Mouse (Mus musculus): ENCODE results near the gene Mmp11. TPM values are rescaled to one million over a fixed set of nuclear protein-coding genes. Genes with fewer than 3 reads are reported as not detected.

Gene Mmp11
- polyA plus RNA-seq, 1 experiment from 2014 or later = 9.9 TPM

- TF ChIP-seq CTCF (IDR thresholded peaks at IDR 0.05; ENCODE audit: low read depth) (no peak), EP300 (optimal IDR thresholded peaks at IDR 0.05) (no peak)
- Histone ChIP-seq H3K9me3 (ENCODE audit: control insufficient read depth, low read length) (no peaks in the 10 kb centered on the region), H3K36me3 (ENCODE audit: control insufficient read depth, insufficient read depth, low read length) (peaks cover 20% of the 10 kb centered on the region), H3K4me1 (replicated peaks; ENCODE audit: control insufficient read depth, insufficient read depth) (no peaks in the 10 kb centered on the region), H3K9ac (ENCODE audit: low read length) (no peak overlapping the region), H3K4me2 (replicated peaks; ENCODE audit: low read depth) (no peak overlapping the region), H3K4me3 (ENCODE audit: low read depth, low read length) (no peak overlapping the region), H3K27me3 (ENCODE audit: control insufficient read depth, insufficient read depth, low read length) (no peaks in the 10 kb centered on the region), H3K27ac (replicated peaks) (no peak overlapping the region)
- 57% methylated on average over 6 of the region's 6 CpGs for WGBS
- ATAC-seq (ENCODE audit: low FRiP score, low TSS enrichment) = no peak
- no peak for DNase-seq (ENCODE audit: low spot score)
These were observed 23.2 kb downstream of the Mmp11 start for GRCm38 (mm10) chr10:75913013-75913589.

- TF ChIP-seq EP300 (optimal IDR thresholded peaks at IDR 0.05) = no peak
- no peak overlapping the region for H3K27ac ChIP-seq (replicated peaks)
- H3K4me3 ChIP-seq (ENCODE audit: low read depth, low read length) = no peak overlapping the region
- 84% methylated on average over 2 of the region's 2 CpGs for WGBS
- H3K27me3 ChIP-seq (ENCODE audit: control insufficient read depth, insufficient read depth, low read length) = no peaks in the 10 kb centered on the region
- peaks cover 24% of the 10 kb centered on the region for H3K36me3 ChIP-seq (ENCODE audit: control insufficient read depth, insufficient read depth, low read length)
- H3K4me1 ChIP-seq (replicated peaks; ENCODE audit: control insufficient read depth, insufficient read depth) = no peaks in the 10 kb centered on the region
- DNase-seq (ENCODE audit: low spot score) (no peak), ATAC-seq (ENCODE audit: low FRiP score, low TSS enrichment) (no peak)
- no peak overlapping the region for H3K4me2 ChIP-seq (replicated peaks; ENCODE audit: low read depth)
- no peaks in the 10 kb centered on the region for H3K9me3 ChIP-seq (ENCODE audit: control insufficient read depth, low read length)
- H3K9ac ChIP-seq (ENCODE audit: low read length) = no peak overlapping the region
These were observed 25.6 kb downstream of the Mmp11 start for GRCm38 (mm10) chr10:75910698-75911097.

- TF ChIP-seq EP300 (optimal IDR thresholded peaks at IDR 0.05) = no peak
- no peak for TF ChIP-seq CTCF (IDR thresholded peaks at IDR 0.05; ENCODE audit: low read depth)
- Histone ChIP-seq H3K27me3 (ENCODE audit: control insufficient read depth, insufficient read depth, low read length) (no peaks in the 10 kb centered on the region), H3K9me3 (ENCODE audit: control insufficient read depth, low read length) (no peaks in the 10 kb centered on the region), H3K4me2 (replicated peaks; ENCODE audit: low read depth) (no peak overlapping the region), H3K36me3 (ENCODE audit: control insufficient read depth, insufficient read depth, low read length) (peaks cover 42% of the 10 kb centered on the region), H3K27ac (replicated peaks) (no peak overlapping the region), H3K9ac (ENCODE audit: low read length) (no peak overlapping the region), H3K4me1 (replicated peaks; ENCODE audit: control insufficient read depth, insufficient read depth) (no peaks in the 10 kb centered on the region), H3K4me3 (ENCODE audit: low read depth, low read length) (no peak overlapping the region)
- WGBS = 88% methylated on average over 4 of the region's 4 CpGs
- ATAC-seq (ENCODE audit: low FRiP score, low TSS enrichment) (no peak), DNase-seq (ENCODE audit: low spot score) (no peak)
These were observed 29.4 kb downstream of the Mmp11 start for GRCm38 (mm10) chr10:75906882-75907281.

GRCm38 (mm10) chr10:75904391-75904790 is 31.9 kb downstream of the Mmp11 start:
- no peak overlapping the region for H3K4me3 ChIP-seq (ENCODE audit: low read depth, low read length)
- peaks cover 23% of the 10 kb centered on the region for H3K36me3 ChIP-seq (ENCODE audit: control insufficient read depth, insufficient read depth, low read length)
- no peak for ATAC-seq (ENCODE audit: low FRiP score, low TSS enrichment)
- no peak overlapping the region for H3K27ac ChIP-seq (replicated peaks)
- no peak for DNase-seq (ENCODE audit: low spot score)
- no peak overlapping the region for H3K9ac ChIP-seq (ENCODE audit: low read length)
- no peaks in the 10 kb centered on the region; the same call in 1 of the 2 replicates for H3K4me1 ChIP-seq (replicated peaks; ENCODE audit: control insufficient read depth, insufficient read depth)
- TF ChIP-seq CTCF (IDR thresholded peaks at IDR 0.05; ENCODE audit: low read depth) = no peak
- no peak for TF ChIP-seq EP300 (optimal IDR thresholded peaks at IDR 0.05)
- 87% methylated on average over 5 of the region's 5 CpGs for WGBS
- no peak overlapping the region for H3K4me2 ChIP-seq (replicated peaks; ENCODE audit: low read depth)
- no peaks in the 10 kb centered on the region for H3K9me3 ChIP-seq (ENCODE audit: control insufficient read depth, low read length)
- no peaks in the 10 kb centered on the region for H3K27me3 ChIP-seq (ENCODE audit: control insufficient read depth, insufficient read depth, low read length)

GRCm38 (mm10) chr10:75898846-75899245 is 37.5 kb downstream of the Mmp11 start:
- Histone ChIP-seq H3K4me3 (ENCODE audit: low read depth, low read length) (no peak overlapping the region), H3K36me3 (ENCODE audit: control insufficient read depth, insufficient read depth, low read length) (peaks cover 24% of the 10 kb centered on the region), H3K9ac (ENCODE audit: low read length) (no peak overlapping the region), H3K27ac (replicated peaks) (peak overlapping the region; percentile 78), H3K4me1 (replicated peaks; ENCODE audit: control insufficient read depth, insufficient read depth) (peaks cover 3% of the 10 kb centered on the region; the same call in 1 of the 2 replicates), H3K27me3 (ENCODE audit: control insufficient read depth, insufficient read depth, low read length) (no peaks in the 10 kb centered on the region), H3K4me2 (replicated peaks; ENCODE audit: low read depth) (no peak overlapping the region), H3K9me3 (ENCODE audit: control insufficient read depth, low read length) (no peaks in the 10 kb centered on the region)
- DNase-seq (ENCODE audit: low spot score) (peak; percentile 24), ATAC-seq (ENCODE audit: low FRiP score, low TSS enrichment) (peak; percentile 58; the same call in 1 of the 2 replicates)
- WGBS = 35% methylated on average over 3 of the region's 3 CpGs
- TF ChIP-seq EP300 (optimal IDR thresholded peaks at IDR 0.05) (no peak), CTCF (IDR thresholded peaks at IDR 0.05; ENCODE audit: low read depth) (0 out of 2 replicates have a peak, but pooled peaks have one; percentile 2)

- no peak overlapping the region for H3K4me3 ChIP-seq (ENCODE audit: low read depth, low read length)
- TF ChIP-seq EP300 (optimal IDR thresholded peaks at IDR 0.05) = no peak
- TF ChIP-seq CTCF (IDR thresholded peaks at IDR 0.05; ENCODE audit: low read depth) = no peak
- no peaks in the 10 kb centered on the region for H3K9me3 ChIP-seq (ENCODE audit: control insufficient read depth, low read length)
- 60% methylated on average over 6 of the region's 6 CpGs for WGBS
- no peak for ATAC-seq (ENCODE audit: low FRiP score, low TSS enrichment)
- H3K36me3 ChIP-seq (ENCODE audit: control insufficient read depth, insufficient read depth, low read length) = peaks cover 17% of the 10 kb centered on the region
- no peak overlapping the region for H3K4me2 ChIP-seq (replicated peaks; ENCODE audit: low read depth)
- peaks cover 3% of the 10 kb centered on the region; the same call in 1 of the 2 replicates for H3K4me1 ChIP-seq (replicated peaks; ENCODE audit: control insufficient read depth, insufficient read depth)
- no peak overlapping the region for H3K9ac ChIP-seq (ENCODE audit: low read length)
- H3K27me3 ChIP-seq (ENCODE audit: control insufficient read depth, insufficient read depth, low read length) = no peaks in the 10 kb centered on the region
- DNase-seq (ENCODE audit: low spot score) = no peak
- peak overlapping the region; percentile 78 for H3K27ac ChIP-seq (replicated peaks)
These were observed 38.2 kb downstream of the Mmp11 start for GRCm38 (mm10) chr10:75898039-75898564.
